ENCODE assay signal across 8 mouse cellular contexts in the genomic region with DNA sequence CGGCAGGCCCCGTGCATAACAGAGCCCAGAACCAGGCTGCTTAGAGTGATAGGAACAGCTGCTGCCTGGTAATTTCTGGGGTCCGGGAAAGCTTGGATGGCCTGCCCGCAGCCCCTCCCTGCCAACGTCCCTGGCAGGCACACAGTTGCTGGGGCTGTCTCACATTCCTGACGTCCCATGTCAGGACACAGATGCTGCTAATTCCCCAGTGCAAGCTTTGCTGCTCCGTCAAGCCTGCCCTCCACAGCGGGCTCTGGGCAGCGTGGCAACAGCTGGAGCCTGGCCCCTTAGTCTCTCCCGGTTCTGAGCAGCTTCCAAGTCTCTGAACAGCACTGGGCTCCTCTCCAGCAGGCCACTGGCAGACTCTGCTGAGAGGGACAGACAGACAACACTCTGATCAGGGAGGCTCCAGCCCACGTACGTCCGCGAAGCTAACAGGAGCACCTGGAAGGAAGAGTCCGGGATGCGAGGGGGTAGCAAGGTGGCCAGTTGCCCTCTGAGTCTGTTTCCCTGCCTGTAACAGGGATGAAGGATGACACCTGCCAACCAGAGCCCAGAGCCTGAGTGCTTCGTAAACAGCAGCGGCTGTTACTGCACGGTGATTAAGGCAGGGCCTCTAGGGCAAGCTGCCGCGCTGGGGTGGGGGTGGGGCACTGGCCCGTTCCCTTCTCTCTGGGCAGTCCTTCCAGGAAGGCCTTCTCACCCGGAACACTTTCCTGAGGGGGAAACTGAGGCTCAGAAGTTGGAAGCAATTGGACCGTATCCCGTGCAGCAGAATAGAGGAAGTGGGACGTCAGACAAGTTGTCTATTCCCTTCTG. TPM values are rescaled to one million over a fixed set of nuclear protein-coding genes. Genes with fewer than 3 reads are reported as not detected.
DNase-seq lines count a peak whose midpoint lies in the region; ATAC-seq lines count a peak whose summit lies in the region.

No protein-coding gene starts in this region.

- intact Hi-C loops in heart, postnatal 36 days (cut with DNase I), result no loop called here

- peak; percentile 89 for ATAC-seq in forebrain, embryonic 14.5 days

- H3K4me2 ChIP-seq in forebrain, embryonic 14.5 days (ENCODE audit: low read length), result peak overlapping the region; percentile 40

- 12% methylated on average over 26 of the region's 26 CpGs for WGBS in forebrain, embryonic 14.5 days

- no peak overlapping the region for H3K4me3 ChIP-seq in forebrain, embryonic 14.5 days (ENCODE audit: low read depth, low read length)

- H3K4me1 ChIP-seq in forebrain, embryonic 14.5 days (ENCODE audit: control insufficient read depth, insufficient read depth, low read length), result peaks cover 12% of the 10 kb centered on the region

- H3K9ac ChIP-seq in forebrain, embryonic 14.5 days (ENCODE audit: low read length), result peak overlapping the region; percentile 37; the same call in 1 of the 2 replicates

- H3K27ac ChIP-seq in forebrain, embryonic 14.5 days (ENCODE audit: low read depth, low read length), result peak overlapping the region; percentile 78

- H3K9me3 ChIP-seq in forebrain, embryonic 14.5 days (replicated peaks; ENCODE audit: control insufficient read depth, low read length), result no peaks in the 10 kb centered on the region

- H3K36me3 ChIP-seq in forebrain, embryonic 14.5 days (ENCODE audit: control insufficient read depth, insufficient read depth, low read length), result no peaks in the 10 kb centered on the region

- DNase-seq in ovary, adult 18-20 months (ENCODE audit: low spot score), result peak; percentile 36
- DNase-seq in ovary, postnatal 14 days (ENCODE audit: low spot score), result no peak
- peak; percentile 84 for DNase-seq in forebrain, embryonic 14.5 days (ENCODE audit: low spot score)
- peak; percentile 65 to 73 for DNase-seq in heart, postnatal 36 days
- DNase-seq in layer of hippocampus, postnatal 14 days (ENCODE audit: low spot score in 2 of 2), result peak; percentile 67 to 77
- peak; percentile 82 for DNase-seq in lung, postnatal 10 days
- peak; percentile 37 to 52 for DNase-seq in right cerebral cortex, adult 2 months (ENCODE audit: low spot score in 2 of 2)
- no peak for DNase-seq in spleen, adult 12 weeks (ENCODE audit: low spot score)

- H3K27me3 ChIP-seq in forebrain, embryonic 14.5 days (replicated peaks; ENCODE audit: control insufficient read depth, insufficient read depth, low read length), result no peaks in the 10 kb centered on the region

RNA-seq across cellular contexts. Expression of a gene that starts 19.3 kb away (rescaled TPM):
- polyA plus RNA-seq in forebrain, embryonic 14.5 days (2014; fragmentation: Nextera tagmentation; extraction: Ambion mirVana), result 0.30 and 1.1 TPM in 2 replicates
- under 1 TPM; 0.36 to 0.73 TPM for total RNA-seq in heart, postnatal 36 days (2021)
- under 1 TPM; 0.18 to 0.45 TPM for total RNA-seq in layer of hippocampus, postnatal 14 days (2021)

RNA-seq across cellular contexts. Expression of a gene that starts 37.9 kb away (rescaled TPM):
- 52.3 and 61.1 TPM in 2 replicates for polyA plus RNA-seq in forebrain, embryonic 14.5 days (2014; fragmentation: Nextera tagmentation; extraction: Ambion mirVana)
- total RNA-seq in heart, postnatal 36 days (2021), result 10 to 100 TPM; 57.8 to 62.0 TPM
- total RNA-seq in layer of hippocampus, postnatal 14 days (2021), result 100 to 1,000 TPM; 143 to 145 TPM

RNA-seq across cellular contexts. Expression of a gene that starts 38.4 kb away (rescaled TPM):
- not detected in 2 replicates for polyA plus RNA-seq in forebrain, embryonic 14.5 days (2014; fragmentation: Nextera tagmentation; extraction: Ambion mirVana)
- total RNA-seq in heart, postnatal 36 days (2021), result not detected
- total RNA-seq in layer of hippocampus, postnatal 14 days (2021), result not detected

Comparison
In these comparisons a context has a peak if more than half of its experiments do, and no peak if none do; other contexts are left out.
1. DNase-seq: peak in ovary, adult 18-20 months (single experiment), forebrain, embryonic 14.5 days (single experiment), heart, postnatal 36 days (2 of 2), layer of hippocampus, postnatal 14 days (2 of 2), lung, postnatal 10 days (single experiment) and right cerebral cortex, adult 2 months (2 of 2); none in ovary, postnatal 14 days (single experiment) and spleen, adult 12 weeks (single experiment).